Mouse (Mus musculus): ENCODE data around the gene Limch1. TPM values are rescaled to one million over a fixed set of nuclear protein-coding genes. Genes with fewer than 3 reads are reported as not detected.

The Limch1 gene
- total RNA-seq, 2 experiments from 2014 or later = 99.5 to 124 TPM

DNA sequence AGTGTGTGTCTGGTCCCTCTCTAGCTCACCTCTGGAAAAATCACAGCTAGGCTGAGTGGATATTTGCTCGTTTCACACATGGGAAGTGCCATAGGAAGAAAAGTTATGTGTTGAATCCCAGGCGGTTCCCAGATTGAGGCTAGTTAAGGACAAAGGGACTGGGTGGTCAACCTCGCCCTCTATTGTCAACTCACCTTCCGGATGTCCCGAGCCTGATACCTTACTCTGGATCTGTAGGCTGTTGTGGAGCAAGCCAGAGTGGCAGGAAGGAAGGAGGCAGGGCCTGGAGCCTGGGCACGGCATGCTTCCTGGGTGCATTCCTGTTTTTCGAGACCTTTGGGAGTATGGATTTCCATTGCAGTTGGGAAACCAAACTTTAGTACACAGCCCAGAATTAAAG lies 243.9 kb downstream of the Limch1 start:
- intact Hi-C loops (cut with DNase I) = loop anchor here (2.0 kb wide), 1 partner anchor 279 kb away; no protein-coding TSS in a partner anchor
- no peak for DNase-seq (ENCODE audit: low spot score in 2 of 2)

DNA sequence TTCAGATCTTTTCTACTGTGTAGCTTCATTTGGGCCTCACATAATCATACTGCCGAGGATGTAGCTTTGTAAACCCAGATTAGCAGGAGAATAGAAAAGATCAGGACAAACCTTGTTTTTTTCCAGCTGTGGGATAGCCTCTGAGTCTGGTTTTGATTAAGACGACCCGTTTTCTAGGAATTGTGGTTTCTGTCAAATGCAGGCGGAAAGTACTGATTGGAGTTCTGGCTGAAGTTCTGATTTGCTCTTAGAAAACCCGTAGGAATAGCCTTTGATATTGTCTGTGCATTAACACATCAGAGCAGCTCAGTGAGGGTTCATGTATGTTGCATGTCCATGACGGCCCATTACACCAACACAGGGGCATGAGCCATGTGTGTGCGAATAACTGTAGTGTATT lies 246.8 kb downstream of the Limch1 start:
- intact Hi-C loops (cut with DNase I) = no loop called here

DNA sequence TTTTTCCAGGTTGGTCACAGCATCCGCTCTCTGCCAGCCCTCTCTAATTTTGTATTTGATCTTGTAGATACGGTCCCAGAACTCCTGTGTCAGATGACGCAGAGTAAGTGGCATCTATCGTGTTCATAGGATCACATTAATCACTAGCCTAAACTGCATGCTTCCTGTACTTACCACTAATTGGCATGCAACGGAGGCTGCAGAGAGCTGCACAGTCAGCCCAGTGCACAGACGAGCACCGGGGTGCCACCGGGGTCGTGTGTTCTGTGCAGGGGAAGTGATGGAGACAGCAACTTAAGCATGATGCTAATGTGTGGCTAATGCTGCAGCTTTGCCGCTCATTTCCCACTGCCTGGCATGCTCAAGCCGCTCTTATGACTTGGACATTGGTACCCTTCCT lies 247.4 kb downstream of the Limch1 start:
- DNase-seq (ENCODE audit: low spot score in 2 of 2) = no peak
- intact Hi-C loops (cut with DNase I) = no loop called here

More for the DNA sequence above, 246.8 kb downstream of the Limch1 start:
- no peak for DNase-seq (ENCODE audit: low spot score in 2 of 2)

DNA sequence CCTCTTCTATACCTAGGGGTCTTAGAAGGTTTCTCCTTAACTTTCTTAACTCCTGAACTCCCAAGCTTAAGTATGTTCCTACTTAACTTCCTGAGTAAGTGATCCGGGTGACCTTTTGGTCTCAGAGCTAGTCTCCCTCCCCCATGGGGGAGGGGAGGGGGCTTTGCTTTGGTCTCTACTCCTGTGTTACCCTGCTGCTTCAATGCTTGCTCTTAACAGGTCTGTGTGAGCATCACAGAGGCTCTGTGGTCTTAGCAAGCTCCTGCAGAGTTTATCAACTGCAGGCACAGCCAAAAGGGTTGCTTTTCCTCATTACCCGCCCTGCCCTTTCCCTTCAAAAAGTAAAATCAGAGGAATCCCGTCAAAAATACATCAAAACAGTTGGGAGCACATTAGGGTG lies 250.5 kb downstream of the Limch1 start:
- DNase-seq (ENCODE audit: low spot score in 2 of 2) = no peak
- intact Hi-C loops (cut with DNase I) = loop anchor here (5.0 kb wide), 1 partner anchor 299 kb away; no protein-coding TSS in a partner anchor

DNA sequence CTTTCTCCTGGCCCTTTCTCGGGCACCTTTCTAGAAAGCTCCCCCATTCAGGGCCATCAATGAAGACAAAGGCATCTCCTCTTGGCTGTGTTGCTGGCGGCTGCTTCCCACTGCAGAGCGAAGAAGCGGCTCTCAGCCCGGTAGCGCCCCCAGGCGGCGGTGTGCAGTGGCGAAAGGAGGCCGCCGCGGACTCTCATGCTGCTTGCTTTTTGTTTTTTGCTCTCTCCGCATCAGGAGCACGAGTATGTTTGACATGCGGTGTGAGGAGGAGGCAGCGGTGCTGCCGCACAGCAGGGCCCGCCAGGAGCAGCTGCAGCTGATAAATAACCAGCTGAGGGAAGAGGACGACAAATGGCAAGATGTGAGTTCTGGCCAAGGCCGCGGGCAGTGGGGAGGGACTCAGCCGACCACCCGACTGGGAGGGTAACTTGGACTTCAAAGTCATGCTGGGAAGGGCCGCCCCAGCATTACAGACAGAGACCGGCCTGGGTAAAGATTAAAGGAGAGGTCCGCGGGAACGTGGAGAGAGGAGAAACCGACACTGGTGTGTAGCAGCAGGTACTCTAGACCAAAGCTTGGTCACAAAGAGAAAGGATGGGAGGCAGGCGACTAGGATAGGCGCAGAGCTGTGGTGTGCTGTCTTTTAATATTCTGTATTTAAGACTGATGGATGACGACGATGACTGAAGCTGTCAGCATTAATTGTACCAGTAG lies 251.4 kb downstream of the Limch1 start:
- peak; percentile 82 to 89 for DNase-seq (ENCODE audit: low spot score in 2 of 2)
- intact Hi-C loops (cut with DNase I) = loop anchor here (5.0 kb wide), 1 partner anchor 300 kb away; no protein-coding TSS in a partner anchor

DNA sequence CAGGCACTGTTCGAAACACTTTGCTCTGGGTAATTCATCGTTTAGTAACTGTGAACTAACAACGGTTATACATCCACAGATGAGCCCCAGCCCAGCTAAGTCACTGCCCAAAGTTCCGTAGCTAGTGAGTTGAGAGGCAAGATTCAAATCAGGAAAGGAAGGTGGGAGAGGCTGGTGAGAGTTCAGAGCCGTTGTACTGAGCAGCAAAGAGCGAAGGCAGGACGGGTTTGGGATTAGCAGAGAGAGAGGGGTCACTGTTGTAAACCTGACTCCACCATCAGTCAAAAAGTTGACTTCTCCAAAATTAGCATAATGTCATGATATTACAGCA lies 251.9 kb downstream of the Limch1 start:
- intact Hi-C loops (cut with DNase I) = loop anchor here (5.0 kb wide), 1 partner anchor 300 kb away; no protein-coding TSS in a partner anchor
- no peak for DNase-seq (ENCODE audit: low spot score in 2 of 2)

DNA sequence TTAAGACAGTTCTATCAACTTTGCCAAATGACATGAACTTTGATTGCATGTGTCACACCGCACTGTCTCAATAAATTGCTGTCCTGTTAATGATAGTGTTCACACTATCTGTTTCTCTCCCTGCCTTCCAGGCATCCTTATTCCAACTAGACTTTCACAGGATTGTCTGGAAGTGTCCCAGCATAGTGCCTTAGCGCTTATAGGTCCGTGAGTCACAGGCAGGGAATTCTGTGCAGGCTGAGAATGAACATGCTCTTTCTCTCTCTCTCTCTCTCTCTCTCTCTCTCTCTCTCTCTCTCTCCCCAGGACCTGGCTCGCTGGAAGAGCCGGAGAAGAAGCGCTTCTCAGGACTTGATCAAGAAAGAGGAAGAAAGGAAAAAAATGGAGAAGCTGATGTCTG lies 252.7 kb downstream of the Limch1 start:
- intact Hi-C loops (cut with DNase I) = loop anchor here (5.0 kb wide), 1 partner anchor 301 kb away; no protein-coding TSS in a partner anchor

DNA sequence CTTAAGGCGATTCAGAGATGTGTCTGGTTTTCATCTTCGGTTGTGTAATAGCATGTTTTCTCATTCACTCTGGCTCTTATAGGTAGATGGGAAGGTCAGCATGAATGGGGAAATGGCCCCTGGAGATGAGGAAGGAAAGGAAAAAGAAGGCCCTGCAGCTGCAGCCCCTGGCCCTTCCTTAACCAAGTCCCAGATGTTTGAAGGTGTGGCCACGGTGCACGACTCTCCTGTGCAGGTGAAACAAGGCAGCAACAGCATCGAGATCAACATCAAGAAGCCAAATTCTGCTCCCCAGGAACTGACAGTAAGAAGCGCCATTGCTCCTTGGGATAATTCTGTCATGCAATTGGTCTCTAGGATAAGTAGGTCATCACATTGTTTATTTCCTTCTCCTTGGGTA lies 256.7 kb downstream of the Limch1 start:
- intact Hi-C loops (cut with DNase I) = no loop called here

More for the DNA sequence above, 252.7 kb downstream of the Limch1 start:
- peak in 1 of 2 experiments; percentile 25 for DNase-seq (ENCODE audit: low spot score in 2 of 2)

DNA sequence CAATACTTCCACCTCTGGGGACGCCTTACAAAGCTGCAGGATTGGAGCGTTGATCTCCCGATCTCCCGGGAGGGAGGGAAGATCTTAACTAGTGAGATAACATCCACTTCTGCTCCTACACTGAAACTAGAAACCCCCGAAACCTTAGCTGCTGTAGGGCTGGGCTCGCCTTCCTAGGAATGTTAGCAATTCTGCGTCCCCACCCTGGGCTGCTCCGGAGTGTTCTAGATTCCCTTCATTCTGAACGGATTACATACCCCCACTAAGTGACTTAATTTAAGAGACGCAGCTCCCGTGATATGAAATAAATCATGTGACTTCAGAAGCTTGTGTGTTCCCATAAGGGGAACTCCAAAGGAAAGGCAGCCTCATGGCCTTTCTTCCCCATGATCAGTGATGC lies 259.0 kb downstream of the Limch1 start:
- no peak for DNase-seq (ENCODE audit: low spot score in 2 of 2)
- intact Hi-C loops (cut with DNase I) = no loop called here

More for the DNA sequence above, 256.7 kb downstream of the Limch1 start:
- DNase-seq (ENCODE audit: low spot score in 2 of 2) = no peak

DNA sequence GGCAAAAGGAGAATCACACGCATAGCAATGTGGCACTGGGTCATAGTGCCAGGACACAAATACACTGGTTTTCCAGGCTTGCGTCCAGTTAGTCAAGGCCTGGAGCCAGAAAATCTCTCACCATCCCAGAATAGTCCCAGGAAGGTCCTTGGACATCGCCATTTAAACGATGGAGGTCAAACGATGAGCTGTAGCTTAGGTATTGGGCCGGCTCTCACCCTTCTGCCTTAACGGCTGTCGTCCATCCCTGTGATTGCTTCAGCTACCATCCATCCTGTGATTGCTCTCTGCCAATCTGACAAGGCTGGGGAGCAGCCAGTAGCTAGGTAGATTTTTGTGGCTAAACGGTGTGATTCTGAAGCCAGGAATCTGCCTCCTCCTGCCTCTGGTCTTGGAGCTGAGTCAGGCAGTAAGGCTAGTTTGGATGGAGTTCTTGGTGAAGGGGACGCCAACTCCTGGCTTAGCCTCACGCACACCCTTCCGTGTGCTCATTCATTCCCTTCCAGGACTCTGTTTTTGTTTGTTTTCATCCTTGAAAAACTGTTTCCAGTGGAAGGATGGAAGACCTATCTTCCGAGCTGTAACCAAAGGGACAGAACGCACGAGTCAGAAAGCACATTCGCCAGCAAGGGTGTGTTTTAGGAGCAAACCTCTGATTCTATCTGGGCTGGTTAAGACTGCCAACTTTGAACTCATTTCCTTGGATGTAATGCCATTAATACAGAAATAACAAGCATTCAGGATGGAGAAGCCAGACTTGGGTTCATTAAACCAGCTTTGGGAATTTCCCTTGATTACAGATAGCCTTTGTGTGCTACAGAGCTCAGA lies 265.6 kb downstream of the Limch1 start:
- intact Hi-C loops (cut with DNase I) = no loop called here
- peak; percentile 13 to 22 for DNase-seq (ENCODE audit: low spot score in 2 of 2)

DNA sequence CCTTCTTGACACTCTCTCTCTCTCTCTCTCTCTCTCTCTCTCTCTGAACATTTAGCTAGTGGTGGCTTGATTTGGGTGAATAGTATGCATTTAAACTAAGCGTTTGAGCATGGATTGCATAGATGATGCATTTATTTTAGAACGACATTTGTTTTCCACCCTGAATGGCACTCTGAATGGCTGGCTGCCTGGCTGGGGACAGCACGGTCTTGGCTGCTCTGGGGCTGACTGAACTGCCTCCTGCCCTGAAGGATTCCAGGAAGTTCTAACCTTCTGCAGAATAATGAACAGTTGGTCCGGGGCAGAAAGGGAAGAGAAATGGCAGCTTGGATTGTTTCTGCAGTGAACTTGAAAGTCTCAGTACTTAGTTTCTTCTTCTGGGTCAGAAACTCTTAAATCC lies 266.4 kb downstream of the Limch1 start:
- intact Hi-C loops (cut with DNase I) = no loop called here
- DNase-seq (ENCODE audit: low spot score in 2 of 2) = no peak

DNA sequence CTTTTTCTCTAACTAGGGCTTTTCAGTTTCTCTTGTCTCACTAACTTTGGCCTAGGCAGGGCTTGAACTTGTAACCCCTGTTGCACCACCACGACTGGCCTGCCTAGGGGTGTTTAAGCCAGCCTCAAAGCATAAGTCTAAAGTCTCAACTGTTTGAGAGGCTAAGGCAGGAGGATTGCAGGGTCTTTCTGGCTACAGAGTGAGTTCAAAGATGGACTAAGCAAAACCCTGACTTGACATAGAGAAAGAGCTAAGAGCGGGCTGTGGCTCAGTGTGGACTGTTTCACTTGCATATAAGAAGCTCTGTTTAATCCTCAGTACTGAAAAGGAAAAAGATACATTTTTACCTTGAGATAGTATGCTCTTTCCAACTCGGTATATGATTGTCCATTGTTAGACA lies 268.3 kb downstream of the Limch1 start:
- DNase-seq (ENCODE audit: low spot score in 2 of 2) = no peak
- intact Hi-C loops (cut with DNase I) = no loop called here

DNA sequence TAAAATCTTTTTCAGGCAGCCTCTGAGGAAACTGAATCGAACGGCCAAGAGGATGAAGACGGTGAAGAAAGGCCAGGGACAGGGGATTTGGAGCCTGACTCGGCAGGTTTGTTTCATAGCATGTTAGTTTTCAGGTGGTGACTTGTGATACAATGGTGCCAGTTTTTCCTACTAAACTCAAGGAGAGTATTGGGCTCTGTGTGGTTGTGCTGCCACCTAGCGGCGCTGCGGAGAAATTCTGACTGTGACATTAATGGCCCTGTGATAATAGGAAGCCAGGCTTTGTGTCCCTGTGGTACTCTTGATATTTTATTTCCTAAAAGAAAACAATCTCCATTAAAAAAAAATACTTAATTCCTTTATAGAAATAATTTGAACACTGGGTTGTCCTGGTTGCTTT lies 270.8 kb downstream of the Limch1 start:
- DNase-seq (ENCODE audit: low spot score in 2 of 2) = peak; percentile 69 to 83
- intact Hi-C loops (cut with DNase I) = loop anchor here (2.0 kb wide), 1 partner anchor 320 kb away; no protein-coding TSS in a partner anchor

DNA sequence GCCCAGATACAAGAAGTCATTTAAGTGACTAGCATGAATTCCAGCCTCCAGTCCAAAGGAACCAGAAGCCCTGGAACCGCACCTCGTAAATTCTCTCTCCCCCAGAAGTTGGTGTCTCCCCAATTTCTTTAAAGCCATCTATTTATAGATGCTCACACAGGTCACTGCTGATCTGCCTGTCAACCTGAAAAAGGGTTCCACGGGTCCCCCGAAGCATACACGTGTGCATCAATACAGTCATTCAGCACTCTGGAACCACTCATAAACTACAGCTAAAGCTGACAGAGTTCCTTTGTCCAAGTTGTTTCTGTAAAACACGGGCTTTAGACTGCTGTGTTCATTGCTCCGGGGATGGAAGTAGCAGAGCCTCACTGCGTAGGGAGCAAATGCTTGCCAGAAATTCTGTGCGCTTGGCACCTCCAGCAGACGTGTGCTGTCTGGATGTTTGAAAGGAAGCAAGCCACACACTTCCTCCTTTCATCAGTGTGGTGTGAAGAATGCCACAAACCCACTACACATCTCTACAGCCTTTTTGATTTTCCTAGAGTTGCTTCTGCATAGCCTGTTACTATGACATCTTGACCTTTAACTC lies 278.9 kb downstream of the Limch1 start:
- intact Hi-C loops (cut with DNase I) = no loop called here
- DNase-seq (ENCODE audit: low spot score in 2 of 2) = peak; percentile 14 to 43

DNA sequence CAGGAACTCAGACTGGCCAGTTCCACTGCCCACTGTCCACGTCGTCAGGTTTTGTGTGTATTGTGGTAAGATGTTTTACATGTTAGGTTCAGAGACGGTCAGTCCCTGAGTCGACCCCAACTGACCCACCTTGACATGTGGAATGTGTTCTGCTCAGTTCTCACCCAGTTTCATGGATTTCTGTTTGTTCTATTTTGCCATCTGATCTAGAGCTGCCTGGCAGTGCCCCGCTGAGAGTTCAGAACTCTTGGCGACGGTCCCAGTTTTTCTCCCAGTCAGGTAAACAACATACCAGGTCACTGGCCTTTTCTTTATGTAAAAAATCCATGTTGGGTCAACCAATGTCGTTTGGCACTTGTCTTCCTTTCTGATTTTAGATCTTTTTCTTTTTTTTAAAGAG lies 279.5 kb downstream of the Limch1 start:
- DNase-seq (ENCODE audit: low spot score in 2 of 2) = no peak
- intact Hi-C loops (cut with DNase I) = no loop called here

DNA sequence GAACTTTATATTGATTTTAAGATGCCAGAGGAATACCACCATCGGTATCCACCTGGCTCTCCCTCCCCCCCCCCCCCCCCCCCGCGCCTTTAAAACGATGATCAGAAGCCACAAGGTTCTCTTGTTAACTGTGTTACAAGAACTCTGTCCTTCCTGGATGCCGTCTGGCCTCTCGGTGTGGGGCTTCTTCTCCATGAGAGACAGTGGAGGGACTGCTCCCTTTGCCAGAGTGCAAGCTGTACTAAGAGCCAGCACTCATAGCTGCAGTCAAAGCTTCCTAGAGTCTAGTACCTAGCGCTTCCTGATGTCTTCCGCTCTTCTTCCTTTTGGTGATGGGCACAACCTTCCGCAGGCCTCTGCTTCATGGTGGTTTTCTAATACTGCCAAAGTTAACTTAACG lies 280.0 kb downstream of the Limch1 start:
- DNase-seq (ENCODE audit: low spot score in 2 of 2) = no peak
- intact Hi-C loops (cut with DNase I) = no loop called here

DNA sequence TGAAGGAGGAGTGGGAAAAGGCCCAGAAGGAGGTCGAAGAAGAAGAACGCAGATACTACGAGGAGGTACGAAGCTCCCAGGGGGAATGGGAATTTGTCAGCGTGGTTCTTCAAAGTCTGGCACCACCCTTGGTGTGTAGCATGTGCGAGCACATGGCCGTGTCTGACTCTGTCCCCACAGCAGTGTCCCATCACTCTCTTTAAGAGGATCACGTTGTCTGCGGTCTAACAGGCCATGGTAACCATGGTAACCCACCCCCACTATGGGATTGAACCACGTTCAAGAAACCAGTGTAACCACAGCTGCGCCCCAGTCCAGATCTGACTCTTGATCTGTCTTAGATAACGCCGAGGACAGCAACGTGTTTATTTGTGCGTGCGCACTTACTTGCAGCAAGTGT lies 283.2 kb downstream of the Limch1 start:
- DNase-seq (ENCODE audit: low spot score in 2 of 2) = no peak
- intact Hi-C loops (cut with DNase I) = no loop called here

DNA sequence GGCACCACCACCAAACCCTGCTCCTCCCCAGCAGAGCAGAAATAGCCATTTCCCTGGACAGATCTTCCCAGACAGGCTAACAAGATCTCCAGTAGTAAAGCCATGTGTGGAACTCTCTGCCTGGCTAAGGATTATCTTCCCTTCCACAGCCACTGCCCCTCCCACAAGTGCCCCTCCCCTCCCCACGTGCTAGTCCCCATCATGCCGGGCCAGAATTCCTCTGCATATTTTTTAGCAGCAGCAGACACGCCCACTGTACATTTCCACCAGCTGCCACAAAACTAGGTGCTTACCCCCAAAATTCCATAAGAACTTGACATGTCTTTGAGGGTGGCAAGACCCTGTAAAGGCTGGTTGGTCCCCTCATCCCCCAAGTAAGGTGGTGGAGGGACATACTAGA lies 284.3 kb downstream of the Limch1 start:
- intact Hi-C loops (cut with DNase I) = no loop called here
- DNase-seq (ENCODE audit: low spot score in 2 of 2) = no peak

DNA sequence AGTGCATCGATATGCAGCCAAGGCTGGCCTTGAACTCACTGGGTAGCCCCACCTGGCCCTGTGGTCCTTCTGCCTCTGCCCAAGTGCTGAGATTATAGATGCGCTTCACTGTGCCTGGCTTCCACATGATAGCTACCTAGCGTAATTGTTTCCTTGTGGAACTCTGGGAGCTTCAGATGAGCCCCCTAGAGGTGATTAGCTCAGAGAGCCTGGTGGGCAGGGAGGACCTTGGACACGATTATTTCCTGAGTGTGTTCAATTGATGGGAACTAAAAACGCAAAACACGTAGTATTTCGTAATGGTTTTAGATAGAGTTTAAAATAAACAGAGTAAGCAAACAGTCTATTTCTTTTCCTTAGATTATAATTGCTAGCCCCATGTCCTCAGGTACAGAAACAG lies 287.0 kb downstream of the Limch1 start:
- no peak for DNase-seq (ENCODE audit: low spot score in 2 of 2)
- intact Hi-C loops (cut with DNase I) = no loop called here

DNA sequence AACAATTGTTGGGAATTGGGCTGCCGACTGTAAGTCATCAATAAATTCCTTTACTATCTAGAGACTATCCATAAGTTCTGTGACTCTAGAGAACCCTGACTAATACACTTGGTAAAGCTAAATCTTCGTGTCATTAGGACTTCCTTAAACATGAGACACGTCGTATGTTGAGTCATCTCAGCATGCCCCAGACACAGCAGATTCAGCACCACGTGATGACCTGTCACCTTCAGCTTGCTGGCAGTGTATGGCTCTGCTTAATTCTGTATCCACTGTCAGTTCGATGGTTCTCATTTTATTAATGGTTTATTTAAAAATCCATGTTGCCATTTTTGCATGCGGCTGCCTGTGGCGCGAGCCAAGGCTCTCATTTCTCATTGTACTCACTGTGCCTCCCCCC lies 298.3 kb downstream of the Limch1 start:
- intact Hi-C loops (cut with DNase I) = no loop called here
- no peak for DNase-seq (ENCODE audit: low spot score in 2 of 2)
